8 mouse cellular contexts compared by ENCODE assay signal in genomic region chr14:103131991-103132390, GRCm38 (mm10). TPM values are rescaled to one million over a fixed set of nuclear protein-coding genes. Genes with fewer than 3 reads are reported as not detected.
DNase-seq lines count a peak whose midpoint lies in the region; ATAC-seq lines count a peak whose summit lies in the region.

No protein-coding gene starts in this region.

- H3K4me2 ChIP-seq in midbrain, embryonic 15.5 days = no peak overlapping the region

- no peaks in the 10 kb centered on the region for H3K9me3 ChIP-seq in midbrain, embryonic 15.5 days

- no peaks in the 10 kb centered on the region for H3K27me3 ChIP-seq in midbrain, embryonic 15.5 days (replicated peaks)

- peaks cover 55% of the 10 kb centered on the region for H3K36me3 ChIP-seq in midbrain, embryonic 15.5 days (replicated peaks)

- DNase-seq in cerebellum, adult 9-10 months = peak; percentile 26
- no peak for DNase-seq in cerebellum, adult 9-11 months
- DNase-seq in right cerebral cortex, postnatal 10 days (ENCODE audit: low spot score in 2 of 2) = peak; percentile 46 to 52
- no peak for DNase-seq in right cerebral cortex, postnatal 25 days
- peak; percentile 23 for DNase-seq in embryo, embryonic 11 days
- DNase-seq in kidney, postnatal 10 days = peak; percentile 61
- peak; percentile 58 for DNase-seq in naive thymus-derived CD4-positive, alpha-beta T cell, adult 2 months (ENCODE audit: low read depth)

- no peak overlapping the region for H3K9ac ChIP-seq in midbrain, embryonic 15.5 days

- no peak overlapping the region for H3K4me3 ChIP-seq in midbrain, embryonic 15.5 days

- 81% methylated on average over 2 of the region's 2 CpGs for WGBS in midbrain, embryonic 15.5 days

- no peak overlapping the region for H3K27ac ChIP-seq in midbrain, embryonic 15.5 days

- H3K4me1 ChIP-seq in midbrain, embryonic 15.5 days = no peaks in the 10 kb centered on the region

- no peak for ATAC-seq in midbrain, embryonic 15.5 days (replicated peaks)

RNA-seq across cellular contexts. Expression of gene Fbxl3, which starts 32.6 kb away (rescaled TPM):
- 21.4 and 22.0 TPM in 2 replicates for polyA plus RNA-seq in midbrain, embryonic 15.5 days (2015; fragmentation: Nextera tagmentation; extraction: Ambion mirVana)

Comparison
In these comparisons a context has a peak if more than half of its experiments do, and no peak if none do; other contexts are left out.
1. DNase-seq: peak in cerebellum, adult 9-10 months (single experiment), right cerebral cortex, postnatal 10 days (2 of 2), embryo, embryonic 11 days (single experiment), kidney, postnatal 10 days (single experiment) and naive thymus-derived CD4-positive, alpha-beta T cell, adult 2 months (single experiment); none in cerebellum, adult 9-11 months (single experiment) and right cerebral cortex, postnatal 25 days (single experiment).